Mouse (Mus musculus) ES-Bruce4 (cell line): ENCODE measurements around the gene Nhs. TPM values are rescaled to one million over a fixed set of nuclear protein-coding genes. Genes with fewer than 3 reads are reported as not detected.

Experiments used
- H3K27ac ChIP-seq: 2 replicates; pipeline ENCODE4 v1.5.1; 2012; ENCODE audit warnings: low read length, inconsistent platforms; ENCODE audit not compliant: insufficient read depth
- H3K27me3 ChIP-seq: 2 replicates; pipeline ENCODE4 v1.6.1; 2012; ENCODE audit warnings: mild to moderate bottlenecking, low read length, inconsistent platforms; ENCODE audit not compliant: control insufficient read depth, poor library complexity, insufficient read depth, severe bottlenecking
- H3K36me3 ChIP-seq: 2 replicates; pipeline ENCODE4 v1.6.1; 2012; ENCODE audit warnings: inconsistent platforms, mild to moderate bottlenecking, low read length, moderate library complexity; ENCODE audit not compliant: control insufficient read depth, poor library complexity, insufficient read depth, severe bottlenecking
- H3K4me1 ChIP-seq: one replicate; pipeline ENCODE4 v1.8.1; 2011; ENCODE audit warnings: low read length; ENCODE audit not compliant: control insufficient read depth, insufficient read depth
- H3K4me3 ChIP-seq: 2 replicates; pipeline ENCODE4 v1.5.1; 2011; ENCODE audit warnings: low read depth, mild to moderate bottlenecking, low read length
- H3K9ac ChIP-seq: 2 replicates; pipeline ENCODE4 v1.6.1; 2012; ENCODE audit warnings: low read depth, mild to moderate bottlenecking, inconsistent platforms; ENCODE audit not compliant: poor library complexity, severe bottlenecking
- H3K9me3 ChIP-seq: replicated peaks from 2 replicates; pipeline ENCODE4 v1.6.1; 2012; ENCODE audit warnings: mild to moderate bottlenecking, low read length, inconsistent platforms; ENCODE audit not compliant: control insufficient read depth, poor library complexity, insufficient read depth, severe bottlenecking
- CTCF ChIP-seq: IDR thresholded peaks from one replicate; pipeline ENCODE4 v1.8.1; 2011; ENCODE audit warnings: low read depth, low read length
- EP300 ChIP-seq: IDR thresholded peaks from 2 replicates; pipeline ENCODE4 v1.6.1; 2011; ENCODE audit warnings: low read depth, low read length; ENCODE audit not compliant: insufficient read depth
- POLR2A ChIP-seq: IDR thresholded peaks from one replicate; pipeline ENCODE4 v1.8.1; 2011; ENCODE audit warnings: low read length; ENCODE audit not compliant: insufficient read depth
- polyA plus RNA-seq: library from polyadenylated mRNA; stranded (reverse); fragments of >200 nt; gene quantifications from 2 replicates; pipeline ENCODE4 v1.2.4, GENCODE M21; 2011; ENCODE audit warnings: low read depth; ENCODE audit not compliant: missing spikeins, insufficient read depth, insufficient read length

The Nhs gene
- polyA plus RNA-seq, 1 experiment, result 4.2 TPM

- TF ChIP-seq POLR2A (no peak), EP300 (no peak), CTCF (no peak)
- Histone ChIP-seq H3K4me3 (no peak overlapping the region), H3K9me3 (no peaks in the 10 kb centered on the region), H3K9ac (no peak overlapping the region), H3K4me1 (no peaks in the 10 kb centered on the region), H3K27ac (no peak overlapping the region), H3K27me3 (no peaks in the 10 kb centered on the region), H3K36me3 (no peaks in the 10 kb centered on the region)
Observed at GRCm38 (mm10) chrX:161961176-161961575, 198.4 kb downstream of the Nhs start.

GRCm38 (mm10) chrX:161952356-161952755 is 207.2 kb downstream of the Nhs start:
- Histone ChIP-seq H3K4me1 (no peaks in the 10 kb centered on the region), H3K27me3 (no peaks in the 10 kb centered on the region), H3K27ac (no peak overlapping the region), H3K4me3 (no peak overlapping the region), H3K9me3 (no peaks in the 10 kb centered on the region), H3K36me3 (no peaks in the 10 kb centered on the region), H3K9ac (no peak overlapping the region)
- TF ChIP-seq POLR2A (no peak), CTCF (no peak), EP300 (no peak)

GRCm38 (mm10) chrX:161943098-161943680 is 216.3 kb downstream of the Nhs start:
- Histone ChIP-seq H3K27ac (no peak overlapping the region), H3K36me3 (no peaks in the 10 kb centered on the region), H3K4me1 (no peaks in the 10 kb centered on the region), H3K4me3 (no peak overlapping the region), H3K9me3 (no peaks in the 10 kb centered on the region), H3K9ac (no peak overlapping the region), H3K27me3 (no peaks in the 10 kb centered on the region)
- TF ChIP-seq EP300, result no peak
- TF ChIP-seq CTCF, result no peak
- no peak for TF ChIP-seq POLR2A

- no peak overlapping the region for H3K9ac ChIP-seq
- H3K36me3 ChIP-seq, result no peaks in the 10 kb centered on the region
- H3K27me3 ChIP-seq, result no peaks in the 10 kb centered on the region
- H3K4me1 ChIP-seq, result no peaks in the 10 kb centered on the region
- H3K4me3 ChIP-seq, result no peak overlapping the region
- TF ChIP-seq EP300 (no peak), CTCF (no peak), POLR2A (no peak)
- no peaks in the 10 kb centered on the region for H3K9me3 ChIP-seq
- H3K27ac ChIP-seq, result no peak overlapping the region
Observed at GRCm38 (mm10) chrX:161940696-161941095, 218.8 kb downstream of the Nhs start.

DNA sequence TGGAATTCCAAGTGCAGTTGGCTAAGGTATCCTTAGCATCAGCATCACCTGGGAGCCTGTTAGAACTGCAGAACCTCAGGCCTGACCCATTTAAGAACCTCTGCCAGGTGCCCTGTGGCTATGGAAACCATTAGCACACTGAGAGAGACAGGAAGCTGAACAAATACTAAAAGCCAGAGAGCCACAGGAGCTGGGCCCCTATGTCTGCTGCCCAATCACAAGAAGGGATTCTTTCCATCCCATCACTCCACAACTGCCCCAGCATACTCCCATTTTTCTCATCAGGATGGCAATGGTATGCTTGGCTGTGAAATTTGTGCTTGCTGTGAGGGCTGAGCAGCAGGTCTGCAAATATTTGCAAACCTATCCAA is 232.9 kb downstream of the Nhs start:
- no peak overlapping the region for H3K4me3 ChIP-seq
- H3K27me3 ChIP-seq, result no peaks in the 10 kb centered on the region
- no peak overlapping the region for H3K9ac ChIP-seq
- H3K27ac ChIP-seq, result peak overlapping the region; percentile 2; the same call in 1 of the 2 replicates
- TF ChIP-seq POLR2A (no peak), CTCF (no peak), EP300 (no peak)
- no peaks in the 10 kb centered on the region for H3K4me1 ChIP-seq
- H3K36me3 ChIP-seq, result no peaks in the 10 kb centered on the region
- H3K9me3 ChIP-seq, result no peaks in the 10 kb centered on the region

GRCm38 (mm10) chrX:161925973-161926682 is 233.4 kb downstream of the Nhs start:
- Histone ChIP-seq H3K9me3 (no peaks in the 10 kb centered on the region), H3K36me3 (no peaks in the 10 kb centered on the region), H3K4me3 (peak overlapping the region; percentile 75), H3K4me1 (no peaks in the 10 kb centered on the region), H3K27me3 (no peaks in the 10 kb centered on the region), H3K27ac (peak overlapping the region; percentile 93), H3K9ac (peak overlapping the region; percentile 63)
- TF ChIP-seq EP300 (0 out of 2 replicates have a peak, but pooled peaks have one; percentile 37), CTCF (no peak)
